Mouse (Mus musculus) thymus, adult 2 months (tissue): ENCODE results near the gene Ing4.

Experiments used
- CTCF ChIP-seq: fragments of 200-500 bp; IDR thresholded peaks from 2 replicates; pipeline ENCODE4 v1.5.1; 2012; ENCODE audit warnings: mild to moderate bottlenecking, control low read depth, low read length, moderate library complexity, borderline replicate concordance; ENCODE audit not compliant: control insufficient read depth, poor library complexity, insufficient read depth; ENCODE audit errors: extremely low read depth
- POLR2A ChIP-seq: fragments of 200-500 bp; IDR thresholded peaks from 2 replicates; pipeline ENCODE4 v1.6.1; 2012; ENCODE audit warnings: mild to moderate bottlenecking, low read length, control low read depth, moderate library complexity; ENCODE audit not compliant: control insufficient read depth, poor library complexity, insufficient read depth; ENCODE audit errors: extremely low read depth

DNA sequence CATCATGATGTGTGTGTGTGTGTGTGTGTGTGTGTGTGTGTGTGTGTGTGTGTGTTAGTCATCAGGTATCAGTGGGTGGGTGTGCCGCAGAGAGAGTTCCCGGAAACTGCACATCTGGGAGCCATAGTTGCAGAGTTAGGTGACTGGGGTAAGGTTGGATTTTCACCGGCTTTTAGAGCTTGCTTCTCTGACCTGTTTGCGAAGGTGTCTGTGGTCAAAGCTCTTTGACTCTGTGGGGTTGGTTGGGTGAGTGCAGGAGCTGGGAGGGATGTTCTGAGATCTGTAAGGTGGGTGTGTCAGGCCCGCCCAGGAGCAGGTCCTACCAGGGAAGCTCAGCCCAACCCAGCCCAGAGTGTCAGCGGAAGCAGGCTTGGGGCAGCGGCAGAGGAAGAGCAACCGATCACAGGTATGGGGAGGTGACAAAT is 28.0 kb downstream of the Ing4 start, which contains the start of gene Lpar5:
- TF ChIP-seq CTCF (no peak), POLR2A (no peak)
